Mouse (Mus musculus) G1E-ER4 (cell line): ENCODE measurements around the gene Glt8d1. TPM values are rescaled to one million over a fixed set of nuclear protein-coding genes. Genes with fewer than 3 reads are reported as not detected.
A peak's percentile ranks its signal among the peaks of the same experiment; 100 is the strongest.

Experiments
- GATA1 ChIP-seq: IDR thresholded peaks from one replicate; pipeline ENCODE4 v1.8.0; 2012; ENCODE audit warnings: low read length, inconsistent platforms
- polyA plus RNA-seq: library from polyadenylated mRNA; stranded (reverse); fragments of >175 nt; gene quantifications from 2 replicates; pipeline ENCODE4 v1.2.3, GENCODE M21; 2012

Gene Glt8d1
- polyA plus RNA-seq = 3.8 and 5.6 TPM in 2 replicates

- TF ChIP-seq GATA1 = no peak
These were observed at the start of gene Glt8d1, which contains the start of gene Spcs1 for GRCm38 (mm10) chr14:31001307-31002205. Gene Glt8d1, plus strand, starts transcription at chr14:31001400. Gene Spcs1, minus strand, starts transcription at chr14:31001672.

- no peak for TF ChIP-seq GATA1
These were observed 42.7 kb upstream of the Glt8d1 start for GRCm38 (mm10) chr14:30958517-30958916.

- TF ChIP-seq GATA1 = no peak
These were observed 42.2 kb upstream of the Glt8d1 start for GRCm38 (mm10) chr14:30959031-30959430.

GRCm38 (mm10) chr14:30960366-30960765 lies 40.8 kb upstream of the Glt8d1 start:
- TF ChIP-seq GATA1 = no peak

GRCm38 (mm10) chr14:30974204-30974603 lies 27.0 kb upstream of the Glt8d1 start:
- TF ChIP-seq GATA1 = no peak

GRCm38 (mm10) chr14:30976222-30976621 lies 25.0 kb upstream of the Glt8d1 start:
- TF ChIP-seq GATA1 = no peak

GRCm38 (mm10) chr14:30996417-30996816 lies 4.8 kb upstream of the Glt8d1 start:
- TF ChIP-seq GATA1 = no peak

GRCm38 (mm10) chr14:31000356-31000755 lies 844 bp upstream of the Glt8d1 start:
- TF ChIP-seq GATA1 = no peak

- TF ChIP-seq GATA1 = no peak
These were observed 339 bp upstream of the Glt8d1 start for GRCm38 (mm10) chr14:31000816-31001306.

- no peak for TF ChIP-seq GATA1
These were observed 3.3 kb downstream of the Glt8d1 start for GRCm38 (mm10) chr14:31004527-31004926.

GRCm38 (mm10) chr14:31006779-31007178 lies 5.6 kb downstream of the Glt8d1 start:
- TF ChIP-seq GATA1 = peak; percentile 38

- no peak for TF ChIP-seq GATA1
These were observed 10.4 kb downstream of the Glt8d1 start for GRCm38 (mm10) chr14:31011588-31011987.

- TF ChIP-seq GATA1 = no peak
These were observed 12.7 kb downstream of the Glt8d1 start for GRCm38 (mm10) chr14:31013928-31014327.

- TF ChIP-seq GATA1 = peak; percentile 69
These were observed 14.9 kb downstream of the Glt8d1 start for GRCm38 (mm10) chr14:31016063-31016462.

GRCm38 (mm10) chr14:31017854-31018253 lies 16.7 kb downstream of the Glt8d1 start:
- TF ChIP-seq GATA1 = no peak

- TF ChIP-seq GATA1 = no peak
These were observed 17.7 kb downstream of the Glt8d1 start, which contains the start of the genes Pbrm1 and Gnl3 for GRCm38 (mm10) chr14:31018860-31019291. Gene Pbrm1, plus strand, starts transcription at chr14:31019138. Gene Gnl3, minus strand, starts transcription at chr14:31019152.
